Mouse (Mus musculus): ENCODE results near the gene Il23a. TPM values are rescaled to one million over a fixed set of nuclear protein-coding genes. Genes with fewer than 3 reads are reported as not detected.
"Not testable (repeated sequence)": the region's sequence is repeated elsewhere in the genome, so short reads cannot be mapped to it uniquely, and the experiment has no call there.

Il23a gene
- polyA plus RNA-seq, 1 experiment from 2014 or later: 0.34 TPM

- no peaks in the 10 kb centered on the region for H3K36me3 ChIP-seq (ENCODE audit: control insufficient read depth, insufficient read depth, low read length)
- 64% methylated on average over 2 of the region's 2 CpGs for WGBS
- no peaks in the 10 kb centered on the region for H3K27me3 ChIP-seq (ENCODE audit: control insufficient read depth, insufficient read depth, low read depth, low read length)
- no peak overlapping the region for H3K27ac ChIP-seq (ENCODE audit: low read length)
- no peak for ATAC-seq (ENCODE audit: low read depth)
- H3K4me2 ChIP-seq (ENCODE audit: low read depth, low read length): no peak overlapping the region
- no peaks in the 10 kb centered on the region for H3K9me3 ChIP-seq (ENCODE audit: control insufficient read depth, low read length)
- H3K9ac ChIP-seq (ENCODE audit: low read length): no peak overlapping the region
- 0 out of 2 replicates have a peak, but pooled peaks cover 5% of the 10 kb centered on the region for H3K4me1 ChIP-seq (replicated peaks; ENCODE audit: control insufficient read depth, insufficient read depth, low read length)
- no peak overlapping the region for H3K4me3 ChIP-seq (ENCODE audit: low read length)
These were observed 26.7 kb downstream of the Il23a start for GRCm38 (mm10) chr10:128271883-128272282.

GRCm38 (mm10) chr10:128270866-128271265 lies 27.7 kb downstream of the Il23a start:
- Histone ChIP-seq H3K27me3 (ENCODE audit: control insufficient read depth, insufficient read depth, low read depth, low read length) (no peaks in the 10 kb centered on the region), H3K27ac (ENCODE audit: low read length) (peak overlapping the region; percentile 63; the same call in 1 of the 2 replicates), H3K9ac (ENCODE audit: low read length) (peak overlapping the region; percentile 74), H3K9me3 (ENCODE audit: control insufficient read depth, low read length) (no peaks in the 10 kb centered on the region), H3K4me3 (ENCODE audit: low read length) (peak overlapping the region; percentile 69), H3K36me3 (ENCODE audit: control insufficient read depth, insufficient read depth, low read length) (no peaks in the 10 kb centered on the region), H3K4me1 (replicated peaks; ENCODE audit: control insufficient read depth, insufficient read depth, low read length) (0 out of 2 replicates have a peak, but pooled peaks cover 5% of the 10 kb centered on the region), H3K4me2 (ENCODE audit: low read depth, low read length) (peak overlapping the region; percentile 63)
- no peak for ATAC-seq (ENCODE audit: low read depth)
- 34% methylated on average over 7 of the region's 7 CpGs for WGBS

- H3K36me3 ChIP-seq (ENCODE audit: control insufficient read depth, insufficient read depth, low read length): no peaks in the 10 kb centered on the region
- under 1% methylated on average over 43 of the region's 43 CpGs for WGBS
- H3K9ac ChIP-seq (ENCODE audit: low read length): peak within 1 kb of the TSS; percentile 75
- no peaks in the 10 kb centered on the region for H3K27me3 ChIP-seq (ENCODE audit: control insufficient read depth, insufficient read depth, low read depth, low read length)
- peak; percentile 100 for ATAC-seq (ENCODE audit: low read depth)
- peak within 1 kb of the TSS; percentile 63 for H3K27ac ChIP-seq (ENCODE audit: low read length)
- H3K4me2 ChIP-seq (ENCODE audit: low read depth, low read length): peak within 1 kb of the TSS; percentile 73
- H3K4me1 ChIP-seq (replicated peaks; ENCODE audit: control insufficient read depth, insufficient read depth, low read length): 0 out of 2 replicates have a peak, but pooled peaks cover 5% of the 10 kb centered on the region
- peak within 1 kb of the TSS; percentile 69 for H3K4me3 ChIP-seq (ENCODE audit: low read length)
- no peaks in the 10 kb centered on the region for H3K9me3 ChIP-seq (ENCODE audit: control insufficient read depth, low read length)
These were observed 28.2 kb downstream of the Il23a start, which contains the start of gene Stat2 for GRCm38 (mm10) chr10:128270287-128270841. Stat2 (plus strand) TSS chr10:128270559.

- 89% methylated on average over 16 of the region's 16 CpGs for WGBS
- H3K27me3 ChIP-seq (ENCODE audit: control insufficient read depth, insufficient read depth, low read depth, low read length): no peaks in the 10 kb centered on the region
- no peak overlapping the region for H3K4me3 ChIP-seq (ENCODE audit: low read length)
- no peak overlapping the region for H3K27ac ChIP-seq (ENCODE audit: low read length)
- H3K9me3 ChIP-seq (ENCODE audit: control insufficient read depth, low read length): no peaks in the 10 kb centered on the region
- H3K4me2 ChIP-seq (ENCODE audit: low read depth, low read length): peak overlapping the region; percentile 73
- no peaks in the 10 kb centered on the region for H3K36me3 ChIP-seq (ENCODE audit: control insufficient read depth, insufficient read depth, low read length)
- 0 out of 2 replicates have a peak, but pooled peaks cover 5% of the 10 kb centered on the region for H3K4me1 ChIP-seq (replicated peaks; ENCODE audit: control insufficient read depth, insufficient read depth, low read length)
- peak overlapping the region; percentile 75; the same call in 1 of the 2 replicates for H3K9ac ChIP-seq (ENCODE audit: low read length)
- no peak for ATAC-seq (ENCODE audit: low read depth)
These were observed 29.2 kb downstream of the Il23a start for GRCm38 (mm10) chr10:128269206-128269910.

- Histone ChIP-seq H3K9me3 (ENCODE audit: control insufficient read depth, low read length) (no peaks in the 10 kb centered on the region), H3K4me3 (ENCODE audit: low read length) (no peak within 1 kb of the TSS), H3K27me3 (ENCODE audit: control insufficient read depth, insufficient read depth, low read depth, low read length) (no peaks in the 10 kb centered on the region), H3K4me2 (ENCODE audit: low read depth, low read length) (no peak within 1 kb of the TSS), H3K4me1 (replicated peaks; ENCODE audit: control insufficient read depth, insufficient read depth, low read length) (0 out of 2 replicates have a peak, but pooled peaks cover 5% of the 10 kb centered on the region), H3K27ac (ENCODE audit: low read length) (no peak within 1 kb of the TSS), H3K9ac (ENCODE audit: low read length) (no peak within 1 kb of the TSS), H3K36me3 (ENCODE audit: control insufficient read depth, insufficient read depth, low read length) (no peaks in the 10 kb centered on the region)
- 57% methylated on average over 6 of the region's 6 CpGs for WGBS
- ATAC-seq (ENCODE audit: low read depth): no peak
These were observed 30.2 kb downstream of the Il23a start, which contains the start of gene Apof for GRCm38 (mm10) chr10:128268371-128268770. Apof (plus strand) TSS chr10:128268671.

- Histone ChIP-seq H3K36me3 (ENCODE audit: control insufficient read depth, insufficient read depth, low read length) (no peaks in the 10 kb centered on the region), H3K4me3 (ENCODE audit: low read length) (no peak overlapping the region), H3K4me2 (ENCODE audit: low read depth, low read length) (no peak overlapping the region), H3K27ac (ENCODE audit: low read length) (no peak overlapping the region), H3K4me1 (replicated peaks; ENCODE audit: control insufficient read depth, insufficient read depth, low read length) (no peaks in the 10 kb centered on the region), H3K27me3 (ENCODE audit: control insufficient read depth, insufficient read depth, low read depth, low read length) (no peaks in the 10 kb centered on the region), H3K9me3 (ENCODE audit: control insufficient read depth, low read length) (no peaks in the 10 kb centered on the region), H3K9ac (ENCODE audit: low read length) (no peak overlapping the region)
- no peak for ATAC-seq (ENCODE audit: low read depth)
- 63% methylated on average over 6 of the region's 6 CpGs for WGBS
These were observed 34.9 kb downstream of the Il23a start for GRCm38 (mm10) chr10:128263393-128264310.

- no peak for ATAC-seq (ENCODE audit: low read depth)
- Histone ChIP-seq H3K4me3 (ENCODE audit: low read length) (no peak overlapping the region), H3K27me3 (ENCODE audit: control insufficient read depth, insufficient read depth, low read depth, low read length) (no peaks in the 10 kb centered on the region), H3K27ac (ENCODE audit: low read length) (no peak overlapping the region), H3K36me3 (ENCODE audit: control insufficient read depth, insufficient read depth, low read length) (no peaks in the 10 kb centered on the region), H3K9ac (ENCODE audit: low read length) (no peak overlapping the region), H3K4me1 (replicated peaks; ENCODE audit: control insufficient read depth, insufficient read depth, low read length) (no peaks in the 10 kb centered on the region), H3K9me3 (ENCODE audit: control insufficient read depth, low read length) (no peaks in the 10 kb centered on the region), H3K4me2 (ENCODE audit: low read depth, low read length) (no peak overlapping the region)
- 64% methylated on average over 22 of the region's 22 CpGs for WGBS
These were observed 36.3 kb downstream of the Il23a start for GRCm38 (mm10) chr10:128262300-128262699.

- WGBS: 70% methylated on average over 7 of the region's 7 CpGs
- not testable (repeated sequence) for H3K4me3 ChIP-seq (ENCODE audit: low read length); H3K27me3 ChIP-seq (ENCODE audit: control insufficient read depth, insufficient read depth, low read depth, low read length); H3K36me3 ChIP-seq (ENCODE audit: control insufficient read depth, insufficient read depth, low read length); H3K27ac ChIP-seq (ENCODE audit: low read length); ATAC-seq (ENCODE audit: low read depth); H3K9ac ChIP-seq (ENCODE audit: low read length); H3K9me3 ChIP-seq (ENCODE audit: control insufficient read depth, low read length); H3K4me1 ChIP-seq (replicated peaks; ENCODE audit: control insufficient read depth, insufficient read depth, low read length); H3K4me2 ChIP-seq (ENCODE audit: low read depth, low read length)
These were observed 38.2 kb downstream of the Il23a start for GRCm38 (mm10) chr10:128260376-128260775.

GRCm38 (mm10) chr10:128259946-128260345 lies 38.6 kb downstream of the Il23a start:
- no peaks in the 10 kb centered on the region for H3K36me3 ChIP-seq (ENCODE audit: control insufficient read depth, insufficient read depth, low read length)
- H3K4me3 ChIP-seq (ENCODE audit: low read length): no peak overlapping the region
- no peak overlapping the region for H3K27ac ChIP-seq (ENCODE audit: low read length)
- ATAC-seq (ENCODE audit: low read depth): no peak
- H3K27me3 ChIP-seq (ENCODE audit: control insufficient read depth, insufficient read depth, low read depth, low read length): no peaks in the 10 kb centered on the region
- H3K4me2 ChIP-seq (ENCODE audit: low read depth, low read length): no peak overlapping the region
- 73% methylated on average over 5 of the region's 5 CpGs for WGBS
- no peaks in the 10 kb centered on the region for H3K9me3 ChIP-seq (ENCODE audit: control insufficient read depth, low read length)
- no peak overlapping the region for H3K9ac ChIP-seq (ENCODE audit: low read length)
- H3K4me1 ChIP-seq (replicated peaks; ENCODE audit: control insufficient read depth, insufficient read depth, low read length): no peaks in the 10 kb centered on the region
